Mouse (Mus musculus) megakaryocyte, embryonic 14.5 days (primary cell): ENCODE results near the gene Sgcd.

Experiments used
- FLI1 ChIP-seq: IDR thresholded peaks from 2 replicates; pipeline ENCODE4 v1.6.1; 2012; ENCODE audit warnings: low read length, inconsistent platforms, mixed read lengths
- GATA1 ChIP-seq: IDR thresholded peaks from 3 replicates; pipeline ENCODE4 v1.6.1; 2012; ENCODE audit warnings: mixed read lengths, low read length, inconsistent platforms, borderline replicate concordance

GRCm38 (mm10) chr11:47987893-47988267 lies 889 bp downstream of the Sgcd start:
- TF ChIP-seq GATA1 (no peak), FLI1 (no peak)
